Mouse (Mus musculus) left cerebral cortex, adult 11 months (tissue): Measurements from ENCODE around the gene Xbp1.
"Not testable (repeated sequence)": the region's sequence is repeated elsewhere in the genome, so short reads cannot be mapped to it uniquely, and the experiment has no call there.

Source experiments
- DNase-seq: peaks from one replicate; pipeline ENCODE4 v3.0.0; 2022; ENCODE audit warnings: low spot score

Xbp1 gene

DNA sequence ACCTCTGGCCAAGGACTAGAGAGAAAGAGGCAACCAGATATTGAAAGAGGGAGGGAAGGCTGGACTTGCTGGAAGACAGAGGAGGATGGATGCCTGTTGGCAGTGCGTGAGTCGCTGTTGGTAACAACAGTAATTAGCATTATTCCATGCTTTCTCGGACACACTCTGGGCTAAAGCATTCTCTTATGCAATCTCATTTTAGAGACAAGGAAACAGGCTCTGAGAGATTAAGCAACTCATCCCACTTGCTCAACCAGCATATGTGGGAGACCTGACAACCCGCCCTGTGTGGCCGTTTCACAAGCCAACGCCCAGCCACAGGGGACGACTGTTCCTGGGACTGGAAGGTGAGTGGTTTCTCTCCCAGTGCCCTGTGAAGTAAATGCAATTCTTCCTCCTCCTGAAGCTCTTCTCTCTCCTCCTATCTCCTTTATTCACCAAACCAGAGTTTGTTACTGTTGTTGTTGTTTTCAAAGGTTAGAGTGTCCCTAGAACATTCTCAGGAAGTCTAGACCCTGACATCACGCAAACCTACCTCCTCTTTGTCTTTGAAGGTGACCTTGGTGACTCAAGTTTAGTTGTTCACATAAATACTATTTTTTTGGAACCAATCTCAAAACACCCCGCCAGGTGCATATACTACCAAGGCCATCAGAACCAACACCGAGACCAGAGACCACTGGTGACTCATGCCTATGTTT, 18.0 kb upstream of the Xbp1 start:
- no peak for DNase-seq

GRCm38 (mm10) chr11:5505856-5506575, 14.4 kb upstream of the Xbp1 start:
- no peak for DNase-seq

GRCm38 (mm10) chr11:5509215-5510098, 11.0 kb upstream of the Xbp1 start:
- no peak for DNase-seq

GRCm38 (mm10) chr11:5510099-5510391, 10.4 kb upstream of the Xbp1 start:
- no peak for DNase-seq

- DNase-seq = not testable (repeated sequence)
Measured at GRCm38 (mm10) chr11:5510686-5511085, 9.8 kb upstream of the Xbp1 start.

DNA sequence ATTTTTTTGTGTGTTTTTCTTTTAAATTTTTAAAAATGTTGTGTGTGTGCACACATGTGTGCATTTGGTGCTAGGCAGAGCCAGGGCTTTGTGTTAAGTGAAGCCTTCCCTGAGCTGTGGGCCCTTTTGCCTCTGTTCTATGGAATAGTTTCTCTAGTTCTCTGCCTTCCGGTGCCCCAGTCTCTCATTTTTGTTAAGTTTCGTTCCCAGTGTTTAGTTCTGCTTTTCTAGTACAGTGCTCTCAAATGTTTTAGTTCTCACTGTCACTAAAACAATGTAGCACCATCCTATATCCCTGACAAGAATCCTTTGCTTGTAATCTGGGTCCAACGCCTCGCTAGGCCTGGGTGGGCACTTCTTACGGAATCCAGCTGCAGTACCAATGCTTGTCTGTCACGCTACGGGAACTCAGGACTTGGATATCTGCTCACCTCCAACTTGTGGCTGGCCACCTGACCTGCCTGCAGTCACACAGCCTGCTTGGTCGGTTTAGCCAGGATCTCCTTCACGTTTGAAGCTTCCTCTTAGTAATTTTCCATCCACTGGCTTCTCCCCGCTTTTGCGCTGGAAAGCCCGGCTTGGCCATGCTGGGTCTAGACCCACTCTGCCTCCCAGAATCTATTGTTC, 8.2 kb upstream of the Xbp1 start:
- no peak for DNase-seq

GRCm38 (mm10) chr11:5512961-5513360, 7.5 kb upstream of the Xbp1 start:
- DNase-seq = no peak

GRCm38 (mm10) chr11:5514091-5514490, 6.4 kb upstream of the Xbp1 start:
- DNase-seq = no peak

GRCm38 (mm10) chr11:5515196-5515595, 5.3 kb upstream of the Xbp1 start:
- DNase-seq = no peak

GRCm38 (mm10) chr11:5515655-5516054, 4.8 kb upstream of the Xbp1 start:
- no peak for DNase-seq

DNA sequence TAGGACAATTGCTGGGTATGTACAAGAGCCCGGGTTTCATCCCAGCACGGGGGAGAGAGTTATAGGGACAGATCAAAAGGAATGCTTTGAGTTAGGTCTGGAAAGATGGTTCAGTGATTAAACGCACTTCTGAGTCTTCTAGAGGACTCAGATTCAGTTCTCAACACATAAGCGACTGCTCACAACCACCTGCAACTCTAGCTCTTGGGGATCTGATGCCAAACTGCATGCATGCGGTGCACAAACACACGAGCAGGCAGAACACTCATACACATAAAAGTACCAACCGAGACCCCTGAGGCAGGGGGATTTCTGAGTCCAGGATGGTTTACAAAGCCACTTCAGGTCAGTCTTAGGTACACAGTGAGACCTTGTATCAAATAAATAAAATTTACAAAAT, 4.3 kb upstream of the Xbp1 start:
- DNase-seq = no peak

DNA sequence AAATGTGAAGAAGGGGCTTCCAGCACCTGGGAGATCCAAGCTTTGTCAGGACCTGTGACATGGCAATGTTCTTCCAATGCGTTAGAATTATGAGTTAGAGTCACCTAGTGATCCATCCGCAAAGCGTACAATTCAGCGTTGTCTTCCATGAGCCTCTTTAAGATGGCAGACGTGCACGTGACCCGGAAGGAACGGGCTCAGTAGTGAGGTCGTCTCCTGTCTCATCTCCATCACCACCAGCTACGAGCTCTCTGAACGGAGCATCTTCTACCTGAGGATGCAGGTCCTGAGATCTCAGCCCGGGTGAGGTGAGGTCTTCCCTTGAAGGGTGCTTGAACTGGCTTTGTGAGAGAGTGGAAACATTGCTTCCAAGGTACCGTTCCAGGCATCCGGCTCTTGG, 3.8 kb upstream of the Xbp1 start:
- DNase-seq = no peak

GRCm38 (mm10) chr11:5517346-5517745, 3.1 kb upstream of the Xbp1 start:
- no peak for DNase-seq

GRCm38 (mm10) chr11:5519681-5520080, 778 bp upstream of the Xbp1 start:
- DNase-seq = no peak

DNA sequence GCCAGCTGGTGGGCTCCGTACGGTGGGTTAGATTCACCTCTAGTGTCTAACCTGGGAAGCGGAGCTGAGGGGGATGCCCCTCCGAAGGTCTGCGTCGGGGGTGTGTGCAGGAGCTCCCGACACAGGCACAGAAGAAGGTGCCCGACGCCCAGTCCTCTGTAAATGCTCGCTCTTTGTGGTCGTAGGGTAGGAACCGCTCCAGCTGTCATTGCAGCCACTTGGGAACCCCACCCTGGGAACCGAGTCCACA, 732 bp downstream of the Xbp1 start:
- DNase-seq = no peak

DNA sequence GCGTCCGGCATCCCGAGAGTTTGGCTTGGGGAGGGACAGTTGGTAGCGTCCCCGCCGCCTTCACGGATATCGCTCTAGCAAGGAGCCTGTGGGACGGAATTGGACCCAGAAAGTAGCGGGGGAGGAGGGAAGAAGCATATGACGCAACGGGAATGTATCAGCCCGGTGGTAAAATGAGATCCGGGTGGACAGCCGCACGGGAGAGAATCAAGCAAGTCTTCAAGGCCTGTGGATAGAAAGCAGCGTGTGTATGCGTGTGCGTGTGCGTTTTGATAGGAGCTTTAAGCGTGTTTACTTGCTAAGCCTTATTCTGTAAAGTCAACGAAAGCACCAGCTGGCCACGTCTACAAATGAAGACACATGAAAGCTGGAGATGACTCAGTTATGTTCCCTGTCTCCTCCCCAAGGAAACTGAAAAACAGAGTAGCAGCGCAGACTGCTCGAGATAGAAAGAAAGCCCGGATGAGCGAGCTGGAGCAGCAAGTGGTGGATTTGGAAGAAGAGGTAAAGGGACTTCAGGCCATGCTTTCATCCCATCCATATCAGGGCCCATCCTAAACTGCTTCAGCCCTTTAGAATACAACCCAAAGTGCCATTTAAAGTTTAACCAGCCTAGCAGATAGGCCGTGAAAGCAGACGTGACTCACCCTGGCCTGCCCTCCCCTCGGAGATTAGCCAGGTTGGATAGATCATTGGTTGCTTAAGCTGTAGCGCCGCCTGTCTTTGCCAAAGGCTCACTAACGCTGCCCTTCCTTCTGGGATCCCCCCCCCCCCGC, 1.2 kb downstream of the Xbp1 start:
- DNase-seq = peak; percentile 60

- no peak for DNase-seq
Measured at GRCm38 (mm10) chr11:5522798-5523415, 2.4 kb downstream of the Xbp1 start.

- no peak for DNase-seq
Measured at GRCm38 (mm10) chr11:5525418-5525817, 5.0 kb downstream of the Xbp1 start.

DNA sequence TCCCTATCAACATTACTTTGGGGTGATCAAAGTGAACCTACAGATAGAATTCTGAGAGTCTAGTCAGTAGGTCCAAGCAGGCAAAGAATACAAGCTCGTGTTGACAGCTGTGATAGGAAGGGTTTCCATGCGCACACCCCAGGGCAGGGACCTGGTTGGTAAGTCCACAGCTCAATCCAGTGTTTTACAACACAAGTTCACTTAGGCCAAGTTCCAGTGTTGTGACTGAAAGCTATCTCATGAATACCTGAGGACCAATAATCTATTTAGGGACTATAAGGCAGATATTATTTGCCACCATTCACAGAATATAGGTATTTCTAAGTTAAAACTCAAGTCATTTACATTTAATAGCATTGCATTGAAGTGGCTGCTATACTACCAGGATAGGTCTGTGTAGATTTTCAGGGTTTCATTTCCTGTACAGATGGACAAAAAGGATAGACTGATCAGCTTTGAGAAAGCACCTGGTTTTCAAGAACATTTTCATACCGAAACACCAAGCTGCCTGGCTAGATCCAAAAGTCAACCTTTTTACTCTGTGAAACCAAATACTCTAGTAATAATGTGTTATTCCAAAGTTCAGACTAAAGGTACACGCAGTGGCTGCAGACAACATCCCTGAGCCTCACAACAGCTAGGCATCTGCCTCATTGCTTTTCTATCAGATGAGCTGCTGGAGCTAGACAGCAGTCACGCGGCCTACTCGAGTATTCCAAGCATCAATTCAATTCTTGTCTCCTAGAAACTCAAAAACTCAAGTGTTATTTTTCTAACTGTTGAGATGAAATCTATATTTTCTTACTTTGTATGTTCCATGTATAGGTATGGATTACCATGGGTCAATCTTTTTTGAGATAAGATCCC, 6.3 kb downstream of the Xbp1 start:
- DNase-seq = no peak

DNA sequence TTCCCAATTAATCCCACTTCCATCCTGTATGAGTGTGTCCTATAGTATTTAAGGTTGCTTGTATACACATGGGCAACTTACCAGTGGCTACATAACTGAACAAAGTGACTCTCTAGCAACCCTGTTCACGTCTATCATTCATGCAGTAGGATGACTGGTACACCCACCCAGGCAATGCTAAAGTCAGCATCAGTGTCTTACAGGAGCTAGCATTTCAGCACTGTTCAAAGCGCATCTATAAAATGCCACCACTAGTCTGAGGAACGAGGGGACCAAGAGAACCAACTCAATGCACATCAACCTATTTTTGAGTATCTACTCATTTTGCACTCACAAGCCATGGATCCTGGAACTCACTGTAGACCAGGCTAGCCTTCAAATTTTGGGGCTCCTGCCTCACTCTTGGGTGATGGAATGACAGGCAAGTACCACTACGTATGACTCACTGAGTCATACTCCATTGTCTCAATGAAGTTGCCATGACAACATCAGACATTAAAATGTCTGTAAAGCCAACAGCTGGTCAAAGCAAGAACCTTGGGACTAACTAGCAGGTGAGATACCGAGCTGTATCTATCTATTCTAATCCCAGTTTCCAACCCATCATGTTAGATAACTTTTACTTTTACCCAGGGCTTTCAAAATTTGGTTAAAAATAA, 7.5 kb downstream of the Xbp1 start:
- no peak for DNase-seq
